Mouse (Mus musculus): Measurements from ENCODE around the gene Mast4. TPM values are rescaled to one million over a fixed set of nuclear protein-coding genes. Genes with fewer than 3 reads are reported as not detected.

The Mast4 gene
- polyA plus RNA-seq, 1 experiment from 2014 or later: 32.2 TPM

DNA sequence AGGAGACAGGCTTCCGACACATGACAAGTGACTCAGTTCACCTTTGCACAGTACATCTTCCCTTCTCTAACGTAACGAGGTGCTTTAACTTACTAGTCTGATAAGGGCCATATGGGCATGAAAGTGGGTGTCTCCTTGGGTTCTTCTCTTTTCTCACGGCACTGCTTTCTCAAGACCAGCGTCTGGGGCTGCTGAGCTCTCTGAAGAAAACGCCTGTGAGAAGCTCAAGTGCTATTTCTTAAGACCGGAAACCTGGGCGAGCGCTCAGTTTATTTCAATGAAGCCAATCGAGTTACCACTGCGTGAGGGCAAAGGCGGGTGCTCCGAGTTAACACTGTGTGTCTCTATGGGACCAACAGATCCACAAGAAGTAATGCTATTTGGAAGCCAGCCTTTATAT is 8.1 kb downstream of the Mast4 start:
- WGBS: 89% methylated on average over 13 of the region's 13 CpGs
- Histone ChIP-seq H3K4me2 (replicated peaks) (no peak overlapping the region), H3K4me3 (replicated peaks; ENCODE audit: low read length) (no peak overlapping the region), H3K4me1 (replicated peaks; ENCODE audit: control insufficient read depth, insufficient read depth, low read length) (no peaks in the 10 kb centered on the region), H3K9ac (no peak overlapping the region), H3K27me3 (ENCODE audit: control insufficient read depth, insufficient read depth, low read length) (no peaks in the 10 kb centered on the region), H3K36me3 (replicated peaks; ENCODE audit: control insufficient read depth, insufficient read depth) (no peaks in the 10 kb centered on the region), H3K27ac (no peak overlapping the region), H3K9me3 (ENCODE audit: control insufficient read depth, low read length) (peaks cover 12% of the 10 kb centered on the region)
- ATAC-seq (ENCODE audit: low FRiP score) (no peak), DNase-seq (ENCODE audit: low spot score) (no peak)

DNA sequence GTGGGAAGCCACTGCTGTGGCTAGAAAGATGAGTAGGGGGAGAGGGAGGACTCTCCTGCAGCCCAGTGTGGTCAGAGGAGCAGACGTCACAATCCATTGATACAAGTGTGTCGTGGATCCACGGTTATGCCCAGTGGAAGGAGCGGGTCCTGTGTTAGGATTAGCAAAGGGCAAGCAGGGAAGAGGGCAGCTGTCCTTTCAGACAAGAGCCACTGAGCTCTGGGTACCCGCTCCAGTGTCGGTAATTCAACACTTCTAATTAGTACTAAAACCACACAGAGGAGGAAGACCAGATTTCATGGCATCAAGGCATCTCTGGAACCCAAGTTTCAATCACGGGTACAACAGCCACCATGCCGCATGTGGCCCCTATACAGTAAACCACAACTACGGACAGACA is 14.4 kb downstream of the Mast4 start:
- Histone ChIP-seq H3K9me3 (ENCODE audit: control insufficient read depth, low read length) (peaks cover 12% of the 10 kb centered on the region), H3K4me2 (replicated peaks) (no peak overlapping the region), H3K9ac (no peak overlapping the region), H3K36me3 (replicated peaks; ENCODE audit: control insufficient read depth, insufficient read depth) (no peaks in the 10 kb centered on the region), H3K4me1 (replicated peaks; ENCODE audit: control insufficient read depth, insufficient read depth, low read length) (no peaks in the 10 kb centered on the region), H3K4me3 (replicated peaks; ENCODE audit: low read length) (no peak overlapping the region), H3K27me3 (ENCODE audit: control insufficient read depth, insufficient read depth, low read length) (no peaks in the 10 kb centered on the region), H3K27ac (no peak overlapping the region)
- ATAC-seq (ENCODE audit: low FRiP score) (no peak), DNase-seq (ENCODE audit: low spot score) (no peak)
- 82% methylated on average over 9 of the region's 9 CpGs for WGBS

DNA sequence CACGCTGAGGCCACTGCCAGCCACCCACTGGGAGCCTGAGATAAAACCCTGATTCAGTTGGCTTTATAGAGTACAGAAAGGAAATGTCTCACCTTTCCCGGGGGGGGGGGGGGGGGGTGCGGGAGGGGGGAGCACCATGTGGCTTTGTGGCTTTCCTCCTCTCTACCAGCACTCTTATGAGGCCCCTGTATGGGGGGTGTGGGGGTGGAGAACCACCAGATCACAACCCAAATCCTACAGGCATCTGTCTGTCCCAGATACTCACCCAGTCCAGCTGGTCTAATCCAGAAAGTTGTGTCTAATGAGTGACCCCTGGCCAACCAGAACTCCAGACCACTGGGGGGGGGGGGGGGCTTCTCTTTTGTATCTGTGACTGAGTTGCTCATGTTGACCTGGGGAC is 15.0 kb downstream of the Mast4 start:
- Histone ChIP-seq H3K9me3 (ENCODE audit: control insufficient read depth, low read length) (peaks cover 12% of the 10 kb centered on the region), H3K36me3 (replicated peaks; ENCODE audit: control insufficient read depth, insufficient read depth) (no peaks in the 10 kb centered on the region), H3K9ac (no peak overlapping the region), H3K4me1 (replicated peaks; ENCODE audit: control insufficient read depth, insufficient read depth, low read length) (no peaks in the 10 kb centered on the region), H3K4me2 (replicated peaks) (no peak overlapping the region), H3K27ac (no peak overlapping the region), H3K4me3 (replicated peaks; ENCODE audit: low read length) (no peak overlapping the region), H3K27me3 (ENCODE audit: control insufficient read depth, insufficient read depth, low read length) (no peaks in the 10 kb centered on the region)
- DNase-seq (ENCODE audit: low spot score) (no peak), ATAC-seq (ENCODE audit: low FRiP score) (no peak)
- 41% methylated on average over 2 of the region's 3 CpGs for WGBS

DNA sequence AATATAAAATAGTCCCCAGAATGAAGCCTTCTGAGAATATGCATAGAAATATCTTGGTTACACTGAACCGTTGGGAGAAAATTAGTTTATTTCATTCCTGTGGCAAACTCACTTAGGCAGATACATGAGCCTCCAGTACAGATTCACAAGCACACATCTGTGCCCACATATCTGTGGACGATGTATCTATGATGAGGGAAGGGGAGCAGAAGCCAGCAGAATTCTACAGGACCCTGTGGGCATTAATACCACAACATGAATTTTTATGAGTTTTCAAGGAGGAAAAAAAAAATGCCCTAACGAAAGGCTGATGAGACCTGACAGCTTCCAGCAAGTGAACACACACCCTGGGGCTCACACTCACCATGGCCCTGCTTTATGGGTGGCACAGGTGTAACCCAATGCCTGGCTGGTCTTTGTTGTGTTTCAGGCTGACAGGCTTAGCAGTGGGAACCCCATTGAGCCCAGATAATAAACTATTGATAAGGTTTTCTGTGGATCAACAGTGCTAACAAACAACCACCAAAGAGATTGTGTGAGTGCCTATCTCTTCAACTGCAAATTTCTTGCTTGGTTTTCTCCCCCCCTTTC is 17.4 kb downstream of the Mast4 start:
- DNase-seq (ENCODE audit: low spot score) (no peak), ATAC-seq (ENCODE audit: low FRiP score) (no peak)
- no peak overlapping the region for H3K9ac ChIP-seq
- H3K27me3 ChIP-seq (ENCODE audit: control insufficient read depth, insufficient read depth, low read length): no peaks in the 10 kb centered on the region
- no peaks in the 10 kb centered on the region for H3K9me3 ChIP-seq (ENCODE audit: control insufficient read depth, low read length)
- H3K36me3 ChIP-seq (replicated peaks; ENCODE audit: control insufficient read depth, insufficient read depth): no peaks in the 10 kb centered on the region
- H3K27ac ChIP-seq: no peak overlapping the region
- H3K4me1 ChIP-seq (replicated peaks; ENCODE audit: control insufficient read depth, insufficient read depth, low read length): no peaks in the 10 kb centered on the region
- no peak overlapping the region for H3K4me3 ChIP-seq (replicated peaks; ENCODE audit: low read length)
- H3K4me2 ChIP-seq (replicated peaks): no peak overlapping the region
- 37% methylated on average over 3 of the region's 3 CpGs for WGBS

DNA sequence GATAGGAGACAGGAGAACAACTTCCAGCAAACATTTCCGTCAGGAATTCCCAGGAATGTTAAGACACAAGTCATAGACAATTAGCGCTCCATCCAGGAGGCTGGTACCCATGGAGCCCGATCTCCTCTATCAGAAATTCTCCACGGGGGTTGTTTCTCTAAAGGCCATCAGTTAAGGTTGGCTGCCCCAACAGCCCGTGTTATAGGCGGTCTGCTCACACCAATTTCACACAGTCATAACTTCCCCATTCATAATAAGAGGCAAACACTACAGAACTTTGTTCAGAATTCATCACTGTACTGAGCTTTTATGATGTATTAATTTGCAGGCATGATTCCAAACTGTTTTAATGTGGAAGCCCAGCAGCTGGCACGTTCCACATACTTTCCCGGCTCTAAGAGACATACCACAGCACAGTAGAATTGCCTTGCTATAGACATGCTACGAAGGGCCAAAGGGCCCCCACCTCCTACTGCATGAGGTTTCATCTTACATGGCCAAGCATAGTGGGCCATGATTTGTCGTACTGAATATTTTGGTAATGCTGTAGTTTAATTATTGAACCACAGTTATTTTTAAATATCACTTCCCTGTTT is 19.1 kb downstream of the Mast4 start:
- ATAC-seq (ENCODE audit: low FRiP score): peak; percentile 57; the same call in 1 of the 2 replicates
- Histone ChIP-seq H3K9ac (no peak overlapping the region), H3K27ac (no peak overlapping the region), H3K4me1 (replicated peaks; ENCODE audit: control insufficient read depth, insufficient read depth, low read length) (no peaks in the 10 kb centered on the region), H3K27me3 (ENCODE audit: control insufficient read depth, insufficient read depth, low read length) (no peaks in the 10 kb centered on the region), H3K4me2 (replicated peaks) (no peak overlapping the region), H3K9me3 (ENCODE audit: control insufficient read depth, low read length) (no peaks in the 10 kb centered on the region), H3K36me3 (replicated peaks; ENCODE audit: control insufficient read depth, insufficient read depth) (no peaks in the 10 kb centered on the region), H3K4me3 (replicated peaks; ENCODE audit: low read length) (no peak overlapping the region)
- DNase-seq (ENCODE audit: low spot score): peak; percentile 42
- WGBS: 36% methylated on average over 10 of the region's 10 CpGs

DNA sequence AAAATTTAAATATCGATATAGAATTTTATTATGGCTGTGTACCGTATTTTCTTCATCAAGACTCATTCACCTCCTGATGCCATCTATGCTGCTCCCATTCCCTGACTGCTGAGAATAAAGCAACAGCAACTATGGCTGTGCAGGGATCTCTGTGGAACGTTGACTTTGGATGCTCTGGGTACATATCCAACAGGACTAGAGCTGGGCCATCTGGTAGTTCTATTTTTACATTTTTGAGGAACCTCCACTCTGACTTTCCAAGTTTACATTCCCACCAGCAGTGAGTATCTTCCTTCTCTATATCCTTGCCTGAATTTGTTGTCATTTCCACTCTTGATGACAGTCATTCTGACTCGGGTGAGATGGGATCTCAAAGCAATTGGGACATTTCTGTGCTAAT is 26.0 kb downstream of the Mast4 start:
- Histone ChIP-seq H3K36me3 (replicated peaks; ENCODE audit: control insufficient read depth, insufficient read depth) (no peaks in the 10 kb centered on the region), H3K4me1 (replicated peaks; ENCODE audit: control insufficient read depth, insufficient read depth, low read length) (no peaks in the 10 kb centered on the region), H3K9me3 (ENCODE audit: control insufficient read depth, low read length) (no peaks in the 10 kb centered on the region), H3K4me3 (replicated peaks; ENCODE audit: low read length) (no peak overlapping the region), H3K4me2 (replicated peaks) (no peak overlapping the region), H3K27me3 (ENCODE audit: control insufficient read depth, insufficient read depth, low read length) (no peaks in the 10 kb centered on the region), H3K9ac (no peak overlapping the region), H3K27ac (no peak overlapping the region)
- 92% methylated on average over 4 of the region's 4 CpGs for WGBS
- no peak for ATAC-seq (ENCODE audit: low FRiP score)
- no peak for DNase-seq (ENCODE audit: low spot score)

DNA sequence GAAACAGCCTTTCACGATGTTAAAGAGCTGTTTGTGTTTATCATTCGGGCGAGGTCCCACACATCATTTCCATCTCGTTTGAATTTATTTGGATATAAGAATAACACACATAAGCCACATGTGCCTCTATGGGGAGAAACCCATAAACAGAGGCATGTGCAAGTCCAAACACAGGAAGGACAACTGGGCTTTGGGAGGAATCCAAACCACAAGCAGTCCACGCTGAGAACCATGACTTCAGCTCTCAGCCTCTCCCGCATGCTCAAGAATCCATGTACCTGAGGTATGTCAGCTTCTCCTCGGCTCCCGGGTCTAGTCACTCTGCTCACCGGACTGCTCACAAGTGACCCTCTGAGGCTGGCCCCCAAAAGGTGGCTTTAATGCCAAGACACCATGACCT is 30.5 kb downstream of the Mast4 start:
- no peak overlapping the region for H3K9ac ChIP-seq
- DNase-seq (ENCODE audit: low spot score): no peak
- H3K4me2 ChIP-seq (replicated peaks): no peak overlapping the region
- H3K4me1 ChIP-seq (replicated peaks; ENCODE audit: control insufficient read depth, insufficient read depth, low read length): no peaks in the 10 kb centered on the region
- no peaks in the 10 kb centered on the region for H3K27me3 ChIP-seq (ENCODE audit: control insufficient read depth, insufficient read depth, low read length)
- H3K9me3 ChIP-seq (ENCODE audit: control insufficient read depth, low read length): no peaks in the 10 kb centered on the region
- 88% methylated on average over 9 of the region's 9 CpGs for WGBS
- no peak for ATAC-seq (ENCODE audit: low FRiP score)
- no peaks in the 10 kb centered on the region for H3K36me3 ChIP-seq (replicated peaks; ENCODE audit: control insufficient read depth, insufficient read depth)
- H3K4me3 ChIP-seq (replicated peaks; ENCODE audit: low read length): no peak overlapping the region
- H3K27ac ChIP-seq: no peak overlapping the region

DNA sequence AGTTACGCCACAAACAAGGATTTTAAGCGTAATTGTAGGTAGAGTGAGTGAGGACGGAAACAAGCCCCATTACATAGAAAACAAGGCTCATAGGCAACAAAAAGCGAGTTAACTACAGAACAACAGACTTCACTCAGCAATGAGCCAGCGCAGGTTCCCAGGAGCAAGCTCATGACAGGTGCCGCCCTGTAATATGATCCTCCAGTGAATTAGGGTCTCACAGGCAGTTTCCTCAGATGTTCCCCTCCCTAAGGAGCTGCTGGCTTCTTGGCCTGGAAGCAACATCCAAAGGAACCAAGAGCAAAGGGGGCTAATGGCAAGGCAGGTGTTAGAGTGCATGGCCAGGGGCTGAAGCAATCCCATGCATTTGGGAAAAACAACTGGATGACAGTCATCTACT is 31.8 kb downstream of the Mast4 start:
- Histone ChIP-seq H3K4me2 (replicated peaks) (no peak overlapping the region), H3K9me3 (ENCODE audit: control insufficient read depth, low read length) (no peaks in the 10 kb centered on the region), H3K4me3 (replicated peaks; ENCODE audit: low read length) (no peak overlapping the region), H3K9ac (no peak overlapping the region), H3K27ac (no peak overlapping the region), H3K4me1 (replicated peaks; ENCODE audit: control insufficient read depth, insufficient read depth, low read length) (no peaks in the 10 kb centered on the region), H3K36me3 (replicated peaks; ENCODE audit: control insufficient read depth, insufficient read depth) (no peaks in the 10 kb centered on the region), H3K27me3 (ENCODE audit: control insufficient read depth, insufficient read depth, low read length) (no peaks in the 10 kb centered on the region)
- DNase-seq (ENCODE audit: low spot score) (no peak), ATAC-seq (ENCODE audit: low FRiP score) (no peak)
- WGBS: 63% methylated on average over 6 of the region's 6 CpGs

DNA sequence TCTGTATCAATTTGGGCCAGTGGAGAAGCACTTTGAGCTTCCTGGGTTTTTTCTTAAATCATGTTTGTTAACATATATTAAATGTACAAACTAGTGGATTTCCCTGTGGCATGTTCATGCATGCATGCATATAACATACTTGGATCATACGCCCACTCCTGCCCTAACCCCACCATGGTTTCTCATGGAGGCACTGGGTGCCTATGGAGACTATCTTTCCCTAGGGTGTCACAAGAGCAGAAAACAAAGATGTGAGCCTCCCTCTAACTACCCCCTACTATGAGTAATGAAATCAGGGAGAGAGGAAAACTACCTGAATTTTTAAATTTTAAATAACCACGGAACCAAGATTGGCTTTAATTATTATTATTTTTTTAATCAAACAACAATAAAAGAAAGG is 32.2 kb downstream of the Mast4 start:
- no peak overlapping the region for H3K4me2 ChIP-seq (replicated peaks)
- H3K4me1 ChIP-seq (replicated peaks; ENCODE audit: control insufficient read depth, insufficient read depth, low read length): no peaks in the 10 kb centered on the region
- 91% methylated on average over 2 of the region's 2 CpGs for WGBS
- no peaks in the 10 kb centered on the region for H3K27me3 ChIP-seq (ENCODE audit: control insufficient read depth, insufficient read depth, low read length)
- no peaks in the 10 kb centered on the region for H3K9me3 ChIP-seq (ENCODE audit: control insufficient read depth, low read length)
- no peak for DNase-seq (ENCODE audit: low spot score)
- ATAC-seq (ENCODE audit: low FRiP score): no peak
- H3K4me3 ChIP-seq (replicated peaks; ENCODE audit: low read length): no peak overlapping the region
- H3K9ac ChIP-seq: no peak overlapping the region
- no peak overlapping the region for H3K27ac ChIP-seq
- no peaks in the 10 kb centered on the region for H3K36me3 ChIP-seq (replicated peaks; ENCODE audit: control insufficient read depth, insufficient read depth)

DNA sequence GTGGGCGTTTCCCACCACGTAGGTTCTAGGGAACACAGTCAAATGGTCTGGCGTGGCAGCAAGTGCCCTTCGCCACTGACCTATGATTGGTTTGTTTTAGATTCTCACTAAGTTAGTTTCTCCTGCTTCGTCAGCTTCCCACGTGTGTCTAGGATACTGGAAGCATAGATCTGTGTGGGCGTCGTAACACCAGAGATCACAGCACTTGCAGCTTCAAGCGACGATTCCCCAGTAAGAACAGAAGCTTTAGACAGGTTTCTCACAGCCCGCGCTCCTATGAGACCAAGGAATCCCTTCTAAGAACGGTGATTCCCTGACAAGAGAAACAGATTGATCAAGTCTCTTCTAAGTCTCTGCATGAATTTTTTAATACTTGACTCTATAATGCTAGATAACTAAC is 39.9 kb downstream of the Mast4 start:
- Histone ChIP-seq H3K27ac (no peak overlapping the region), H3K27me3 (ENCODE audit: control insufficient read depth, insufficient read depth, low read length) (no peaks in the 10 kb centered on the region), H3K4me1 (replicated peaks; ENCODE audit: control insufficient read depth, insufficient read depth, low read length) (no peaks in the 10 kb centered on the region), H3K4me2 (replicated peaks) (no peak overlapping the region), H3K36me3 (replicated peaks; ENCODE audit: control insufficient read depth, insufficient read depth) (no peaks in the 10 kb centered on the region), H3K9me3 (ENCODE audit: control insufficient read depth, low read length) (no peaks in the 10 kb centered on the region), H3K4me3 (replicated peaks; ENCODE audit: low read length) (no peak overlapping the region), H3K9ac (no peak overlapping the region)
- 89% methylated on average over 13 of the region's 13 CpGs for WGBS
- ATAC-seq (ENCODE audit: low FRiP score) (no peak), DNase-seq (ENCODE audit: low spot score) (no peak)

All from hindbrain, embryonic 14.5 days (tissue).